Mouse (Mus musculus): ENCODE data around the gene Slco3a1. TPM values are rescaled to one million over a fixed set of nuclear protein-coding genes. Genes with fewer than 3 reads are reported as not detected.
"Not testable (repeated sequence)": the region's sequence is repeated elsewhere in the genome, so short reads cannot be mapped to it uniquely, and the experiment has no call there.

Slco3a1 gene
- total RNA-seq, 2 experiments from 2014 or later = 57.4 to 63.1 TPM

DNA sequence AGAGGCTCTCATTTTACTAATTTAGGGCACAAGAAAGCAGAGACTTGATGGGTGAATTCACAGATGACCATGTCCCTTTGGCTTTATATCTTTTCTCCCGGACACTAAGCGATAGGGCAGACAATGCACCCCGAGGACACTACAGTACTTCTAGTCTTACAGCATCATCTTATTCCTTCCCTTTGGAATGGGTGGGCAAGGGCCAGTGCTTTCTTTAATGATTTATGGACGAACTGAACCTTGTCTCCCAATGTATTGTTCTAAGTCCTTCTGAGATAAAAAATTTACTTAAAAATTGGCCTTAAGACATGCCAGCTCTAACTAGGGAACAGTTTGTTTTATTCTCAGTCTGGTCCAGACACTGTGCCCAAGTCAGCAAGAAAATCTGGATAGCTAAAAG is 134.9 kb downstream of the Slco3a1 start:
- DNase-seq (ENCODE audit: extremely low spot score in 1 of 2, low spot score in 2 of 2) = no peak
- intact Hi-C loops (cut with DNase I) = no loop called here

DNA sequence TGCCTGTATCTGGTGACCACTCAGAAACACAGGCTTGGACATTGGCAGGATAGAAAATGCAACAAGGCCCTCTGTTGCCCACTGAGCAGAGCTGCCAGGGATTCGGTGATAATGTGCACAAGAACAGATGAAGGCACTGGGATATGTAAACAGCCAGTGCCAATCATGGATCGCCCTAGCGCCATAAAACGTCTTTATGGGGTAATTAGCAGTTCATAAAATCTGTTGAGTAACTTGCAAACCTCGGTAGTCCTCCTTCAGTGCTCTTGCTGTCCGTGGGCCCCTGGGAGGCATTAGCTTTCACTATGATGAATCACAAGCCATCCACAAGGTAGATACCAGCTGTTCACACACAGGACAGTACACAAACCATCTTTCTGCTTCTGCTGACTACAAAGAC is 137.6 kb downstream of the Slco3a1 start:
- no peak for DNase-seq (ENCODE audit: extremely low spot score in 1 of 2, low spot score in 2 of 2)
- intact Hi-C loops (cut with DNase I) = no loop called here

DNA sequence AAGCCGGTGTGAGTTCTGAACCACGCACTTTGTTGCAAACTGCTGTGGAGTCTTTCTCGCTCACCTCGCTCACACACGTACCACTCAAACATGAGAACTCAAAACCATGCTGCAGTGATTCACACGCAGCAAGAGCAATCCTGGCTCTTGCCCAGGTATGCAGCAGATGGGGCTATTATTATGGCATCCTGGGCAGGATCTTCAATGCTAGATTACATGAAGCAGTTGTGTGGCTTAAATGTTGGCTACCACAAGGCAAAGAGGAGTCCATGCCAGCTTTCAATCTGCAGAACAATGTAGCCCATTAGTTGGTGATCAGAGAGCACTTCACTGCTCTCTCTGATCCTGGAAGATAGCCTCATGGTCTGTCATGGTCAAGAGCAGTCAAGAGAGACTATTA is 139.3 kb downstream of the Slco3a1 start:
- intact Hi-C loops (cut with DNase I) = no loop called here
- DNase-seq (ENCODE audit: extremely low spot score in 1 of 2, low spot score in 2 of 2) = no peak

DNA sequence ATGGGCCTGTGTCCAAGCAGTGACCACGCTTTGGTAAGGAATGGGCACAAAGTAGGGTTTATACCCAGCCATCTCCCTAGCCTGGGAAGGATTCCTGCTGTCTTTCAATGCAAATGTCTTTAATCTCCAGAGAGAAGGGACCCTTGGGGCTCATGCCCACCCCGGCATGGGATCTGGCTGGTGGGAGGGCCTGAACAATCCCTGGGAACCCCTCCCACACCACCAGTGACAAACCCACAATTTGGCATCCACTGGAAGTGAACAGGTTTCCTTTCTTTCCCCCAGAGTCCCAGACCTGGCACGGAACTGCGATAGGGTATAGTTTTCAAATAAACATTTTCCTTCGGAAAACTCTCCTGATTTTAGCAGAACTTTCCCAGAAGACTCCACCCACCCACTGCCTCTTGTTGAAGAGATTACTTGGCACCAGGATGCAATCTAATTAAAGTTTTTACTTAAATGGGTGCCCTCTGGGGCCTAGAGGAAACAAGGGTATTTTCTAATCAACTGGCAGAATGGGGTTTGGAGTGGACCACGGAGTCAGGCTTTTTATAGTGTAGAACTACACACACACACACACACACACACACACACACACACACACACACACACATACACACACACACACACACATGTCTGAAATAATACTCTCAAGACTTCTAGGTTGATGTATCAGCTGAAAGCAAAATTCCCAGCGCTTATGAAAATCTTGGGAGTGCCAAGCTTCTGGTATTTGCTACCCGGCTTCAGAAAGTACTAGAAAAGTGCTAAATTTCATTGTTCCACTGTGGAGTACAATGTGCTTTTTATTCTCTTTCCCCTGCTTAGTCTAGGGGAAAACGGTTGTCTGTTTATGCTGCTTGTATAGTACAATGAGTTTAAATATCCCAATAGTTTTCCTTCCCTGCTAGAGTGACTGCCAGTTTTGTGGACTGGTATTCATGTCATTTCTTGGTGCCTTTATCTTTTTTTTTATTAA is 140.6 kb downstream of the Slco3a1 start:
- DNase-seq (ENCODE audit: extremely low spot score in 1 of 2, low spot score in 2 of 2) = no peak

DNA sequence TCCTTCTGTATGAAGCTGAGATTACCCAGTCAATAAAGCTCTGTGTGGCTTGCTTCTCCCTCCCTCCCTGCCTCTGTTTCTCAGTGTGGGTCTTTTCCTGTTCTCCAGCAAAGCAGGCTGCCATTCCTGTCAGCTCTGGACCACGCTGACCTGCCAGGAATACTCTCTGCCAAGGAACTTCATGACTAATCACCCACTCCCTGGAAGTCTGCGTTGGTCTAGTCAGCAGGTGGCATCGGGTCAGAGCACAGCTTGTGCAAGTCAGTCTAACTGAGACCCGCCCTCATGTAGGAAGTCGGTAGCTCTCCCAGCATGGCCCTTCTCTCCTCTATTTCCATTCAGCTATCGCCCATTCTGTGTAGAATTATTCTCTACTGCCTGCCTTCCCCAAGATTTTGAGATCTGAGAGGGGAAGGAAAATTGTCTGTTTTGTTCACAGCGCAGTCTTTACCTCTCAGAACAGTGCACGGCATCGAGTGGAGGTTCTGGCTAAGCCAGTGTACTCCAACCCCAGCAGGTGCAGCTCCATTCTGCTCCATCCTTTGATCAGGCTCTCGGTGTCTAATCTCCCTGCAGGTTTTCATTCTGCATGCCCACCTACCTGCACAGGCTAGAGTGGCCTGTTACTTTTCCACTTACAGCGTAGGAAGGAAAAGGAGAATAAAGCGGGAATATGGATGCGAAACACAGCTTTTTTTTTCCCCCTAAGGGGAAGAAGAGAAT is 145.8 kb downstream of the Slco3a1 start:
- intact Hi-C loops (cut with DNase I) = no loop called here
- DNase-seq (ENCODE audit: extremely low spot score in 1 of 2, low spot score in 2 of 2) = no peak

More for the DNA sequence above, 140.6 kb downstream of the Slco3a1 start:
- intact Hi-C loops (cut with DNase I) = no loop called here

DNA sequence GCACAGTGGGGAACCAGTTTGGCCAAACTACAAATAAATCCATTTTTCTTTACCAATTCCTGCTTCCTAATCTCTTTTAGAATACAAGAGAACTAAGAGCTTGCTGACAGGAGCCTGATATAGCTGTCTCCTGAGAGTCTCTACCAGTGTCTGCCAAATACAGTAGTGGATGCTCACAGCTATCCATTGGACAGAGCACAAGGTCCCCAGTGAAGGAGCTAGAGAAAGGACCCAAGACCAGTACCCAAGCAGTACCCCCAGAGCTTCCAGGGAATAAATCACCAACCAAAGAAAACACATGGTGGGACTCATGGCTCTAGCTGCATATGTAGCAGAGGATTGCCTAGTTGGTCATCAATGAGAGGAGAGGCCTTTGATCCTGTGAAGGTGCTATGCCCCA is 146.7 kb downstream of the Slco3a1 start:
- DNase-seq (ENCODE audit: extremely low spot score in 1 of 2, low spot score in 2 of 2); intact Hi-C loops (cut with DNase I): not testable (repeated sequence)

DNA sequence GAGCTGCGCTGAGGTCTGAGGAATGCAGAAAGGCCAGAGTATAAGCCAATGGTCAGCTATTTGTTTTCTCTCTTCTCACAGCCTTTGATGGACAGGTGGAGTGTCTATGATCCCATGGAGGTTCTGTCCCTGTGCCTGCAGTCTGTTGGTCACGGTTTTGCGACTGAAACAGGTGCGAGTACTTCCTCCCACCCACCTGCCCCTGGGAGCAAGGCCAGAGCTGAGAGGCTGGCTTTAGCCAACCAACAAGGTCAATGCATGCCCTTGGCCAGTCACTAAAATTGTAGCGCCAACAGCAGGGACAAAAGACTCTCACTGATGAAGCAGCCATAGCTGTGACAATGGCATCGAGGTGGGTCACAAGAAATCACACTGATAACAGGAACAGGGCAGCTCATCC is 154.9 kb downstream of the Slco3a1 start:
- no peak for DNase-seq (ENCODE audit: extremely low spot score in 1 of 2, low spot score in 2 of 2)
- intact Hi-C loops (cut with DNase I) = no loop called here

DNA sequence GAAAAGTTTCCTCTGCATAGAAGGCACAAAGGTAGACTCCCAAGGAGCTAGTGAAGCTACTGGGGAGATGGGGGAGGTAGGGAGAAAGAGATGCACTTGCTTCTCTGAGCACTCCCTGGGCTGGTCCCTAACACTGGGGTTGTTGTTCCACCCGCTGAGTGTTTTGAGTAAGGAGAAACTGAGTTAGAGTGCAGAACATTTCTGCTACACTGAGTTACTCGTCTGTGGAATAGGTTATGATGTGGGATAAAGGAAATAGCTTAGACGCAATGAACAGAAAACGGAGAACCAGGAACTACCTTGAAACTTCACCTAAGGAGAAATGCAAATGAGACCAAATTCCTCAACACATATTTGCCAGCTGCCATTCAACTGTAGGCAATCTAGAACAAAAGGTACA is 155.4 kb downstream of the Slco3a1 start:
- no peak for DNase-seq (ENCODE audit: extremely low spot score in 1 of 2, low spot score in 2 of 2)
- intact Hi-C loops (cut with DNase I) = no loop called here

DNA sequence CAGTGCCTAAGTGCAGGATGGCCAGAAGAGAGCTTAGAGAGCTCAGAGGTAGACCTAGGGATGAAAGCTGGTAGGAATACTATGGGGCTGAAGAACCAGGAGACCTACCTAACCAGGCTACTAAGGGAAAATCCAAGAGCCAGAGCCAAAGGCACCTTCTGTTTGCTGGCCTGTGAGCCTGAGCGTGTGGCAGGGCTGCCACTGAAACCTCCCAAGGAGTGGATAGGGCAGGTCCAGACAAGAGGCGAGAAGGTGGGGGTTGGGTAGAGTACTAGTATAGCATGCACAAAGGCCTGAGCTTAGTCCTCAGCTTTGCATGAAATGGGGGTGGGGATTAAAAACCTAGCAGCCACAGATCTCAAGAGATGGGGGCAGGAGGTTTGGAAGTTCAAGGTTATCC is 156.3 kb downstream of the Slco3a1 start:
- intact Hi-C loops (cut with DNase I) = no loop called here
- no peak for DNase-seq (ENCODE audit: extremely low spot score in 1 of 2, low spot score in 2 of 2)

DNA sequence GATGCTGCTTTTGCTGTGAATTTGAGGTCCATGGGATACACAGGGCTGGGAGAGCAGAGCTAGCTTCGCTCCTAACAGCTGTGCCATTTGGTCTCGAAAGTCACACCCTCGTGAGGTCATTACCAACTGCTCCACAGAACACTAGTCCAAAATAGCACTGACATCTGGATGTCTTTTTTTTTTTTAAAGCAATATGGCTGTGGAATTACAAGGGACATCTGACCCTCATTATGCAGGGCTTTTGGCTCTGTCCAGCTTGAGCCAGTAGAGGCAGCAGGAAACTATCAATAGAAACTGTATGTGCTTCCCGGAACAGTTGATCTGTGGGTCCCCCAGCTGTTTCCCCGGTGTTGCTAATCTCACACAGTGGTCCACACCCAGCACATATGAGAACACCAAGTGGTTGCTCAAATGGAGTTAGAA is 163.1 kb downstream of the Slco3a1 start:
- no peak for DNase-seq (ENCODE audit: extremely low spot score in 1 of 2, low spot score in 2 of 2)
- intact Hi-C loops (cut with DNase I) = no loop called here

DNA sequence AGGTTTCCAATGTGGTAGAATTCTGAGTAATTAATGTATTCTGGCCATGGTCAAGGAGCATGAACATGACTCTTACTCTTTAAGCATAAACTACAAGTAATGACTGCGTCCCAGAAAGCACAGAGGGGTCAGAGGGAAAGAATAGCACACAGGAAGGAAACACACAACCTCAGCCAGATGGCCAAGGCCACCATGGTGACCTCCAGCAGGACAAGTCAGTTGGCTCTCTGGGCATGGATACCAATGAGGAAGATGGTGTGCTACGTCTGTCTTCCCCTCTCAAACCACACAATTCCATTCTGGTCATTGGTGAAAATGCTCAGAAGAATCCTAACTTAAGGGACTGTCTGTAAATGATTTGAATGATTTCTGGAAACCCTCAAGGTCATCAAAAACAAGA is 165.0 kb downstream of the Slco3a1 start:
- intact Hi-C loops (cut with DNase I) = no loop called here
- DNase-seq (ENCODE audit: extremely low spot score in 1 of 2, low spot score in 2 of 2) = no peak

DNA sequence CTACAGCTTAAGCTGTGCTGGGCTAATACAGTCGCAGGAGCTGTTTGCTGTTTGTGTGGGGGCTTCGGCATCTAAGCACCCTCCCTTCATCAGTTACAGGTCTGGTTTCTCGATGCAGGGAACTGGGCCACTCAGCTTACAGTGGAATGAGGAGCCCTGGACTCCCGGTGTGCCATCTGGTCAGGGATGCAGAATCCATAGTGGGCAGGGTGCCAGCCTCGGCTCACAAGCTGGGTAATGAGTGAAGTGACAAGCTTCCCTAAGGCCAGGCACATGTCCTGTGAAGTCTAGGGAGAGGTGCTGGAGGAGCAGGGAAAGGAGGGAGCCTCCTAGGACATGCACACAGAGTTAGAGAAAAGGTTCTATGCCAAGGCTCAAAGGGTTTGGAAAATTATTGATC is 168.3 kb downstream of the Slco3a1 start:
- peak; percentile 23 to 65 for DNase-seq (ENCODE audit: extremely low spot score in 1 of 2, low spot score in 2 of 2)
- intact Hi-C loops (cut with DNase I) = no loop called here

DNA sequence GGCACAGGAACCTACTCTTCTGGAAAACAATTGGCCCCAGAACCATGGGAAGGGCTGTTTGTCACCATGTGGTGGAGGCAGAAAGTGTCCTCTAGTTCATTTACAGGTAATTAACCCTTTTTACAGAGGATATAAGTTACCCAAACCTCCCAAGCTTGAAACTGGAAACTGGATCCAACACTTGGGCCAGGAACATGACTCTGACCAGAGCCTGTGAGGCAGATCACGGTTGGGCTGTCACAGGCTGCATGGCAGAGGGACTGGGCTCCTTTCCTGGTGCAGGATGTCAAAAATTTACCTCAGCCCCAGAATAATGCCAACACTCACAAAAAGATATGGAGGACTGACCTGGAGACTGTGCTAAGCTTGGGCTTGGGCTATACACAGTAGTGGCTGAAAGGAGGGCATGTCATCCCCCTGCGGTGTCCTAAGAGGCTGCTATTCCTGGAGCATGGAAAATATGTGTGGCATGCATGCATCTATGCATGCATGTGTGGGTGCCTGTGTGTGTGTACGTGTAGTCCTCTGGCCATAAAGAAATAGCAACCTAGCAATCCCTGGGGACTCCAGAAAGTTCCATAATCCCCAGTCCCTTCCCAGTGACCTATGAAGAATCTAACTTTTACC is 171.4 kb downstream of the Slco3a1 start:
- no peak for DNase-seq (ENCODE audit: extremely low spot score in 1 of 2, low spot score in 2 of 2)
- intact Hi-C loops (cut with DNase I) = no loop called here

DNA sequence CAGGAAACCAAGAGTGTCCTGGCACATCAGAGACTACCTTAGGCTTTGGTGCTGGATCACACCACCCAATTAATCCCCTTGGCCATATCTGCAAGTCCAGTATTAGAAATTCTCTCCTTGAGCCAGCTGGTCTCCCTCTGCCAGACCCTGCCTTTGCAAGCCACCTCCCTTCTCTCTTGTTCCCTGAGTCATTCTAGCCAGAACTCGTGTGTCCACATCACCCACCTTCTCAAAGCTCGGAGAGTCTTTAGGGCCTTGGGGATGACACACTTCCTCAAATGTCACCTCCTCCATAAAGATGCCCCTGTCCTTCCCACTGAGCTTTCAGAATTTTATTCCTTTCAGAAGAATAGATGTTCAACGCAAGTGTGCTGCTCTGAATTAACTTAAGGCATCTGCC is 172.3 kb downstream of the Slco3a1 start:
- DNase-seq (ENCODE audit: extremely low spot score in 1 of 2, low spot score in 2 of 2) = no peak
- intact Hi-C loops (cut with DNase I) = no loop called here

DNA sequence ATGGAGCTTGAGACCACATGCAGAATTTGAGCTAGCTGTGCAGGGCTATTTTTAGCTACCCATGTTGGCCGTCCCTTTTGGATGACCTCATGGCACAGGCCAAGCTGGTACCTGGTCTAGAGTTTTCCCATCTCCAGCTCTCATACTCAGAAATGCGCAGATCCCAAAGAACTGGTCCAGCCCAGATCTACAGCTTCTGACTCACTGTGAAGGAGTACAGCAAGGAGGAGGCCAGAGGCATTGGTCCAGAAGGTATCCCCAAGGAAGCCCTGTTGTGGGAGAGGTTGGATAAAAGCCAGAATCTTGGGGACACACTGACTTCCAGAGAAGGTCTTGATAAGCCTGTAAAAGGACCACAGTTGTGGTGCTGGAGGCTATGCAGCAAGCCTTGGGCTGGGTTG is 172.7 kb downstream of the Slco3a1 start:
- intact Hi-C loops (cut with DNase I) = no loop called here
- DNase-seq (ENCODE audit: extremely low spot score in 1 of 2, low spot score in 2 of 2) = no peak

DNA sequence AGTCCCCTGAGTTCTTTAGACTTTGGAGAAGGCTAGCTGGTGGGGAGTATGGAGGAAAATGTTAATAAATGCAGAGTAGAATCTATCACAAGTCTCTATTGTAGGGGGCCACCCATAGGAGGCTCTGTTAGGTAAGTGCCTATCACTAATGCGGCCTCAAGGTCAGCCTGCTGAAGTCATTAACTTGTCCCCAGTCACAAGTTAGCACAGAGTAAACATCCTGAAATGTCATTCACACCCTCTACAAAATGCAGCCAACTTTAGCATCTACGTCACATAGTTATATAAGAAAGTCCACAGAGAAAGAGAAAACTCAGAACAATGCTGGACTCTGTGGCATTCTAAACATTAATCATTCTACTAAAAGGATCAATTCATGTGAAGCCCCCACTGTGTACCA is 173.5 kb downstream of the Slco3a1 start:
- no peak for DNase-seq (ENCODE audit: extremely low spot score in 1 of 2, low spot score in 2 of 2)
- intact Hi-C loops (cut with DNase I) = no loop called here

DNA sequence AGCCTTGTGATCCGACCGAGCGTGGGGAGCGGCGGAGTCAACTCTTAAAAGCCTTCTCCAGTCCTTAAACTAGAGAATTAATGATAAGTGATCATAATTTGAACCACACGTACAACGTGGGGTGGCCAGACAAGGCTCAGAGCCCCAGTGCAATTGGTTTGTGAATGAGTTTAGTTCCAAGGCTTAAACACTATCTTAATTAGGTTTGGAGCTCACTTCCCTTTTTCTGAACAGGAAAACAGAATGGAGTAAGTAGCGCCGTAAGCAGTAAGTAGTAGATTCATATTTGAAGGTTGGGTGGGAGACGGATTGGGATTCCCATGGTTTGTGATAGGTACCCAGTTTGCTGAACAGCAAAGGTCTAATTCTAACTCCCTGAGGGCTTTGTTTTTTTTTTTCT is 176.7 kb downstream of the Slco3a1 start:
- no peak for DNase-seq (ENCODE audit: extremely low spot score in 1 of 2, low spot score in 2 of 2)
- intact Hi-C loops (cut with DNase I) = loop anchor here (5.0 kb wide), 1 partner anchor 174 kb away; the partner anchor contains the start of gene Slco3a1

DNA sequence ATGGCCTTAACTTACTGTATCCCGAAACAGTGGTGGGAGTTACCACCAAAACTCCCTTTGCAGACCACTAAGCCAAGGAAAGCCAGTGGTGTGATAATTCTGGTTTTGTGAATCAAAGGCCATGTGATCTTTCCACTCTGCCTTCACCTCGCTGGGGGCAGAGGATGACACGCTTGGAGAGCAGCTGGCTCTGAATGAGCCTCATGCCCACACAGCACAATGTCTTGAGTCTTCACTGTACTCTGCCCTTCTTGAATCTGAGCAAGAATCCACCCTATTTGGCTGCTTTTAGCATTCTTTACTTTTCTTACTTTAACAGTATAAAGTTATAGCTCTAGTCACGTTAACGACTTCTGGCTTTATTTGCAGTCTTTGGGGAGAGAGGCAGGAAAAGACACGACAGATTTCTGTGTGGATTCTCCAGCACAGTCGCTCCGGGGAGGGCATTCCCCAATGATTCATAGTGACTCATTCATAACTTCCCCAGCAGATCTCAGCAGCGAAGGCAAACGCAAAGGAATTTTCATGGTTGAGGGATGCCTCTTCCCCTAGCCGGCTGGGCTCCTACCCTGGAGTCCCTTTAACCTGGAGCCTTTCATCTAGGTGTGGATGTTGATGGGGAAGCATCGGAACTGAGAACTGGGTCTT is 178.1 kb downstream of the Slco3a1 start:
- peak in 1 of 2 experiments; percentile 34 for DNase-seq (ENCODE audit: extremely low spot score in 1 of 2, low spot score in 2 of 2)
- intact Hi-C loops (cut with DNase I) = loop anchor here (5.0 kb wide), 1 partner anchor 176 kb away; the partner anchor contains the start of gene Slco3a1
